Mouse (Mus musculus) midbrain, postnatal 0 days (tissue): ENCODE results near the gene Rangrf. TPM values are rescaled to one million over a fixed set of nuclear protein-coding genes. Genes with fewer than 3 reads are reported as not detected.
A peak's percentile ranks its signal among the peaks of the same experiment; 100 is the strongest.
"Not testable (repeated sequence)": the region's sequence is repeated elsewhere in the genome, so short reads cannot be mapped to it uniquely, and the experiment has no call there.

Experiments used
- ATAC-seq: fragments of 200-750 bp; cut with Nextera tagmentation; 2 replicates; pipeline ENCODE4 v1.8.0; 2017; ENCODE audit warnings: moderate number of reproducible peaks, mild to moderate bottlenecking, moderate TSS enrichment, moderate library complexity; ENCODE audit not compliant: low FRiP score
- DNase-seq: peaks from one replicate; pipeline ENCODE4 v3.0.0-alpha.2; 2015; ENCODE audit warnings: low spot score
- H3K27ac ChIP-seq: fragments of 300-500 bp; sonication (generic); 2 replicates; pipeline ENCODE4 v1.5.1; 2014; ENCODE audit warnings: low read depth, mild to moderate bottlenecking, low read length, mixed read lengths
- H3K27me3 ChIP-seq: fragments of 300-500 bp; sonication (generic); 2 replicates; pipeline ENCODE4 v1.6.1; 2014; ENCODE audit warnings: low read length, control low read depth, mixed read lengths; ENCODE audit not compliant: insufficient read depth
- H3K36me3 ChIP-seq: fragments of 300-500 bp; sonication (generic); 2 replicates; pipeline ENCODE4 v1.6.1; 2014; ENCODE audit warnings: low read length, control low read depth, mixed read lengths; ENCODE audit not compliant: insufficient read depth
- H3K4me1 ChIP-seq: fragments of 300-500 bp; sonication (generic); 2 replicates; pipeline ENCODE4 v1.6.1; 2014; ENCODE audit warnings: mild to moderate bottlenecking, control low read depth, antibody characterized with exemption, low read length, mixed read lengths; ENCODE audit not compliant: insufficient read depth
- H3K4me2 ChIP-seq: fragments of 300-500 bp; sonication (generic); 2 replicates; pipeline ENCODE4 v1.6.1; 2014; ENCODE audit warnings: low read depth, mild to moderate bottlenecking, low read length, mixed read lengths; ENCODE audit not compliant: poor library complexity, severe bottlenecking
- H3K4me3 ChIP-seq: fragments of 300-500 bp; sonication (generic); 2 replicates; pipeline ENCODE4 v1.5.1; 2014; ENCODE audit warnings: low read depth, mild to moderate bottlenecking, low read length, moderate library complexity
- H3K9ac ChIP-seq: fragments of 300-500 bp; sonication (generic); replicated peaks from 2 replicates; pipeline ENCODE4 v1.6.1; 2014; ENCODE audit warnings: mild to moderate bottlenecking, low read length, moderate library complexity, mixed read lengths; ENCODE audit not compliant: poor library complexity, severe bottlenecking
- H3K9me3 ChIP-seq: fragments of 300-500 bp; sonication (generic); 2 replicates; pipeline ENCODE4 v1.6.1; 2016; ENCODE audit warnings: low read length, control low read depth
- CTCF ChIP-seq: IDR thresholded peaks from 2 replicates; pipeline ENCODE4 v1.5.1; 2016; ENCODE audit warnings: antibody characterized with exemption, mild to moderate bottlenecking
- whole genome bisulfite sequencing: fragments of 180-500 bp; shearing (Covaris S2); extraction: QIAGEN DNeasy Blood & Tissue Kit; methylation state at CpG from one replicate; pipeline ENCODE4 v1.1.7; 2014; 5-methylcytosine and 5-hydroxymethylcytosine counted together
- polyA plus RNA-seq: library from polyadenylated mRNA; unstranded; fragments of >200 nt; fragmentation: Nextera tagmentation; extraction: Ambion mirVana; gene quantifications from 2 replicates; pipeline ENCODE4 v1.2.1, GENCODE M21; 2015
- total RNA-seq: library from RNA; depleted of rRNA; stranded (reverse); fragments of >200 nt; gene quantifications from 2 replicates; pipeline ENCODE4 v1.2.3, GENCODE M21; 2014

Rangrf gene
- total and polyA plus RNA-seq, 2 experiments from 2014 or later = 18.9 to 25.0 TPM

- no peaks in the 10 kb centered on the region for H3K9me3 ChIP-seq
- peaks cover 42% of the 10 kb centered on the region for H3K36me3 ChIP-seq
- 79% methylated on average over 11 of the region's 11 CpGs for WGBS
- H3K4me1 ChIP-seq = no peaks in the 10 kb centered on the region
- TF ChIP-seq CTCF = no peak
- no peaks in the 10 kb centered on the region for H3K27me3 ChIP-seq
- H3K27ac ChIP-seq = no peak overlapping the region
- H3K4me3 ChIP-seq = no peak overlapping the region
- H3K4me2 ChIP-seq = no peak overlapping the region
- no peak overlapping the region for H3K9ac ChIP-seq
- no peak for ATAC-seq
- DNase-seq = peak; percentile 63
These were observed 12.4 kb upstream of the Rangrf start for GRCm38 (mm10) chr11:68987365-68987882.

GRCm38 (mm10) chr11:68982639-68983369 is 7.8 kb upstream of the Rangrf start:
- Histone ChIP-seq H3K4me1 (no peaks in the 10 kb centered on the region), H3K9me3 (no peaks in the 10 kb centered on the region), H3K4me2 (no peak overlapping the region), H3K36me3 (peaks cover 7% of the 10 kb centered on the region), H3K4me3 (no peak overlapping the region), H3K27ac (no peak overlapping the region), H3K9ac (no peak overlapping the region), H3K27me3 (no peaks in the 10 kb centered on the region)
- ATAC-seq (peak; percentile 47; the same call in 1 of the 2 replicates), DNase-seq (peak; percentile 83)
- peak; percentile 95 for TF ChIP-seq CTCF
- WGBS = 30% methylated on average over 4 of the region's 4 CpGs

GRCm38 (mm10) chr11:68980919-68981318 is 5.9 kb upstream of the Rangrf start:
- DNase-seq (no peak), ATAC-seq (no peak)
- Histone ChIP-seq H3K4me3 (no peak overlapping the region), H3K9ac (no peak overlapping the region), H3K27me3 (no peaks in the 10 kb centered on the region), H3K36me3 (no peaks in the 10 kb centered on the region; the same call in 1 of the 2 replicates), H3K27ac (no peak overlapping the region), H3K4me1 (no peaks in the 10 kb centered on the region), H3K4me2 (no peak overlapping the region), H3K9me3 (no peaks in the 10 kb centered on the region)
- no peak for TF ChIP-seq CTCF
- 73% methylated on average over 3 of the region's 3 CpGs for WGBS

GRCm38 (mm10) chr11:68979320-68979733 is 4.3 kb upstream of the Rangrf start:
- H3K4me1 ChIP-seq = no peaks in the 10 kb centered on the region
- TF ChIP-seq CTCF = no peak
- no peaks in the 10 kb centered on the region for H3K9me3 ChIP-seq
- no peak for DNase-seq
- 53% methylated on average over 5 of the region's 5 CpGs for WGBS
- no peaks in the 10 kb centered on the region for H3K36me3 ChIP-seq
- no peak for ATAC-seq
- no peak overlapping the region for H3K4me2 ChIP-seq
- no peak overlapping the region for H3K4me3 ChIP-seq
- H3K9ac ChIP-seq = no peak overlapping the region
- H3K27me3 ChIP-seq = peaks cover 4% of the 10 kb centered on the region; the same call in 1 of the 2 replicates
- H3K27ac ChIP-seq = no peak overlapping the region

GRCm38 (mm10) chr11:68975601-68976000 is 616 bp upstream of the Rangrf start:
- Histone ChIP-seq H3K9me3 (no peaks in the 10 kb centered on the region), H3K4me1 (no peaks in the 10 kb centered on the region), H3K36me3 (no peaks in the 10 kb centered on the region), H3K27ac (no peak overlapping the region), H3K9ac (no peak overlapping the region), H3K4me3 (no peak overlapping the region), H3K4me2 (no peak overlapping the region), H3K27me3 (peaks cover 4% of the 10 kb centered on the region; the same call in 1 of the 2 replicates)
- DNase-seq (no peak), ATAC-seq (no peak)
- no peak for TF ChIP-seq CTCF
- 87% methylated on average over 1 of the region's 1 CpGs for WGBS

GRCm38 (mm10) chr11:68974059-68974450 is 930 bp downstream of the Rangrf start:
- Histone ChIP-seq H3K9me3 (no peaks in the 10 kb centered on the region), H3K27ac (no peak overlapping the region), H3K4me1 (no peaks in the 10 kb centered on the region), H3K27me3 (peaks cover 4% of the 10 kb centered on the region; the same call in 1 of the 2 replicates), H3K9ac (0 out of 2 replicates have a peak overlapping the region, but pooled peaks have one; percentile 24), H3K4me3 (peak overlapping the region; percentile 38), H3K36me3 (no peaks in the 10 kb centered on the region), H3K4me2 (peak overlapping the region; percentile 63)
- no peak for ATAC-seq
- no peak for TF ChIP-seq CTCF
- DNase-seq = no peak
- WGBS = 25% methylated on average over 6 of the region's 6 CpGs

GRCm38 (mm10) chr11:68973250-68974058 is 1.5 kb downstream of the Rangrf start:
- H3K9ac ChIP-seq = peak overlapping the region; percentile 36; the same call in 1 of the 2 replicates

More at GRCm38 (mm10) chr11:68973250-68974058, 1.5 kb downstream of the Rangrf start:
- under 1% methylated on average over 36 of the region's 38 CpGs for whole genome bisulfite sequencing
- not testable (repeated sequence) for H3K9me3 ChIP-seq, H3K27ac ChIP-seq, H3K4me1 ChIP-seq, H3K36me3 ChIP-seq, H3K27me3 ChIP-seq
- DNase-seq (peak; percentile 79), ATAC-seq (peak; percentile 78)
- peak overlapping the region; percentile 63 for H3K4me2 ChIP-seq
- peak overlapping the region; percentile 38 for H3K4me3 ChIP-seq
